ENCODE assay signal across 17 mouse cellular contexts in genomic region chr2:16651713-16652112, GRCm38 (mm10).
"Had no signal": no experiment of that assay in that cellular context is flagged by ENCODE, and none has a peak within 500 bp of the region (broad histone marks: within the 10 kb centered on the region; RNA-seq: fewer than 3 reads in every experiment).

No protein-coding gene starts in this region.

- DNase-seq: left cerebral cortex, postnatal 4 days; liver; liver, embryonic 13.5 days; liver, postnatal 0 days; lung, adult 18-20 months; lung, adult 2 months; lung, embryonic 14.5 days; lung, postnatal 10 days; lung, postnatal 14 days; lung, postnatal 36 days; lung, postnatal 4 days; midbrain, embryonic 14.5 days had no signal

- ATAC-seq: liver, embryonic 12.5 days; liver, postnatal 0 days; lung, postnatal 0 days; midbrain, embryonic 13.5 days; midbrain, embryonic 15.5 days; midbrain, embryonic 16.5 days had no signal
